Mouse (Mus musculus) heart, embryonic 11.5 days (tissue): ENCODE results near the gene Gm853. TPM values are rescaled to one million over a fixed set of nuclear protein-coding genes. Genes with fewer than 3 reads are reported as not detected.

Experiments
- ATAC-seq: fragments of 200-750 bp; cut with Nextera tagmentation; replicated peaks from 2 replicates; pipeline ENCODE4 v1.8.0; 2017; ENCODE audit warnings: moderate library complexity; ENCODE audit not compliant: insufficient number of reproducible peaks, low FRiP score, low TSS enrichment
- H3K27ac ChIP-seq: fragments of 300-500 bp; sonication (generic); 2 replicates; pipeline ENCODE4 v1.5.1; 2014; ENCODE audit warnings: mild to moderate bottlenecking, low read depth, low read length
- H3K27me3 ChIP-seq: fragments of 300-500 bp; sonication (generic); 2 replicates; pipeline ENCODE4 v1.6.1; 2014; ENCODE audit warnings: mild to moderate bottlenecking, low read length, mixed read lengths; ENCODE audit not compliant: control insufficient read depth, insufficient read depth
- H3K36me3 ChIP-seq: fragments of 300-500 bp; sonication (generic); 2 replicates; pipeline ENCODE4 v1.6.1; 2014; ENCODE audit warnings: mild to moderate bottlenecking, low read length, moderate library complexity, mixed read lengths; ENCODE audit not compliant: control insufficient read depth, insufficient read depth
- H3K4me1 ChIP-seq: fragments of 300-500 bp; sonication (generic); 2 replicates; pipeline ENCODE4 v1.6.1; 2014; ENCODE audit warnings: low read length; ENCODE audit not compliant: control insufficient read depth, insufficient read depth
- H3K4me2 ChIP-seq: fragments of 300-500 bp; sonication (generic); 2 replicates; pipeline ENCODE4 v1.6.1; 2014; ENCODE audit warnings: mild to moderate bottlenecking, moderate library complexity
- H3K4me3 ChIP-seq: fragments of 300-500 bp; sonication (generic); 2 replicates; pipeline ENCODE4 v1.5.1; 2014; ENCODE audit warnings: low read depth, low read length
- H3K9ac ChIP-seq: fragments of 300-500 bp; sonication (generic); 2 replicates; pipeline ENCODE4 v1.6.1; 2014; ENCODE audit warnings: mild to moderate bottlenecking, low read depth, low read length, moderate library complexity
- H3K9me3 ChIP-seq: fragments of 300-500 bp; sonication (generic); replicated peaks from 2 replicates; pipeline ENCODE4 v1.6.1; 2016; ENCODE audit warnings: low read length; ENCODE audit not compliant: control insufficient read depth
- WGBS: fragments of 180-500 bp; shearing (Covaris S2); extraction: QIAGEN DNeasy Blood & Tissue Kit; methylation state at CpG from one replicate; pipeline ENCODE4 v1.1.7; 2014; ENCODE audit not compliant: insufficient replicate concordance; 5-methylcytosine and 5-hydroxymethylcytosine counted together
- polyA plus RNA-seq: library from polyadenylated mRNA; unstranded; fragments of >200 nt; fragmentation: Nextera tagmentation; extraction: Ambion mirVana; gene quantifications from 2 replicates; pipeline ENCODE4 v1.2.1, GENCODE M21; 2014

The Gm853 gene
- polyA plus RNA-seq, 1 experiment from 2014 or later = not detected

DNA sequence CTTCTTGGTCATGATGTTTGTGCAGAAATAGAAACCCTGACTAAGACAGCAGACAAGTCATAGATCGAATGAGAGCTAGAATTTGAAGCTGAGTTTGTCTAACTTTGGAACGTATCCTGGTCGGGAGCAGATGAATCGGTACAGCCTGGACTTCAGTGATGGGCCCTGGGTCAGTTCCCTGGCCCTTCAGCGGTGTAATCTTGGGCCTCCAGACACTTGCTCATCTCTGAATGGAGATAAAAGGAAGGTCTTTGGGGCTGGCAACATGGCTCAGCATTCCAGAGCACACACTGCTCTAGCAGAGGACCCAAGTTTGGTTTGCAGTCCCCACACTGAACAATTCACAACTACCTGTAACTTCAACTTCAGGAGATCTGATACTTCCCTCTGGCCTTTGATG is 20.8 kb upstream of the Gm853 start:
- no peaks in the 10 kb centered on the region for H3K36me3 ChIP-seq
- no peaks in the 10 kb centered on the region for H3K4me1 ChIP-seq
- H3K27me3 ChIP-seq = no peaks in the 10 kb centered on the region; the same call in 1 of the 2 replicates
- 72% methylated on average over 5 of the region's 5 CpGs for WGBS
- peak overlapping the region; percentile 6; the same call in 1 of the 2 replicates for H3K4me2 ChIP-seq
- no peak overlapping the region for H3K9ac ChIP-seq
- H3K27ac ChIP-seq = peak overlapping the region; percentile 59
- no peak overlapping the region for H3K4me3 ChIP-seq
- no peaks in the 10 kb centered on the region for H3K9me3 ChIP-seq
- ATAC-seq = peak; percentile 76; the same call in 1 of the 2 replicates

GRCm38 (mm10) chr4:130240695-130241094 is 18.5 kb upstream of the Gm853 start:
- Histone ChIP-seq H3K36me3 (no peaks in the 10 kb centered on the region), H3K27ac (no peak overlapping the region), H3K4me2 (no peak overlapping the region), H3K9me3 (no peaks in the 10 kb centered on the region), H3K9ac (no peak overlapping the region), H3K4me3 (no peak overlapping the region), H3K4me1 (no peaks in the 10 kb centered on the region), H3K27me3 (no peaks in the 10 kb centered on the region)
- ATAC-seq = no peak
- 22% methylated on average over 5 of the region's 5 CpGs for WGBS

DNA sequence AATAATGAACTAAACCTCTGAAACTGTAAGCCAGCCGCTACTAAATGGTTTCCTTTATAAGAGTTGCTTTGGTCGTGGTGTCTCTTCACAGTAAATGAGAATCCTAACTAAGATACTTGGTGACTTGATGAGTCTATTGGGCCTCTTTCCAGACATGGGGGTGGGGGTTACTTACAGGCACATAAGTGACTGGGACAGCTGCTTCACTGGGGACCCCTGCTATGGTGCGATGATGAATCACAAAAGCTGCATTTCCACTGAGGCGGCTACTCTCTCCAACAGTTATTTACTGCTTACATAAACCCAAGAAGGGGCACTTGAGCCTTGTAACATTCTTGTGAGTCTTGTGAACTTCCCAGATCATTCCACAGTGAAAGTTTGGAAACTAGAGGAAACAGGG is 15.4 kb upstream of the Gm853 start:
- H3K4me2 ChIP-seq = no peak overlapping the region
- H3K4me1 ChIP-seq = no peaks in the 10 kb centered on the region
- WGBS = 87% methylated on average over 4 of the region's 4 CpGs
- H3K9me3 ChIP-seq = no peaks in the 10 kb centered on the region
- H3K27me3 ChIP-seq = no peaks in the 10 kb centered on the region
- no peak overlapping the region for H3K9ac ChIP-seq
- no peak for ATAC-seq
- no peaks in the 10 kb centered on the region for H3K36me3 ChIP-seq
- no peak overlapping the region for H3K27ac ChIP-seq
- H3K4me3 ChIP-seq = no peak overlapping the region

- H3K27ac ChIP-seq = no peak overlapping the region
- H3K4me3 ChIP-seq = no peak overlapping the region
- WGBS = 36% methylated on average over 8 of the region's 8 CpGs
- H3K9ac ChIP-seq = no peak overlapping the region
- no peaks in the 10 kb centered on the region for H3K36me3 ChIP-seq
- no peaks in the 10 kb centered on the region for H3K4me1 ChIP-seq
- no peaks in the 10 kb centered on the region for H3K9me3 ChIP-seq
- ATAC-seq = no peak
- no peak overlapping the region for H3K4me2 ChIP-seq
- H3K27me3 ChIP-seq = no peaks in the 10 kb centered on the region
These were observed 14.2 kb upstream of the Gm853 start for GRCm38 (mm10) chr4:130236361-130236760.

- no peak overlapping the region for H3K4me3 ChIP-seq
- H3K9ac ChIP-seq = no peak overlapping the region
- H3K9me3 ChIP-seq = no peaks in the 10 kb centered on the region
- H3K4me2 ChIP-seq = no peak overlapping the region
- H3K4me1 ChIP-seq = no peaks in the 10 kb centered on the region
- ATAC-seq = no peak
- no peak overlapping the region for H3K27ac ChIP-seq
- no peaks in the 10 kb centered on the region for H3K36me3 ChIP-seq
- no peaks in the 10 kb centered on the region for H3K27me3 ChIP-seq
These were observed 1.9 kb upstream of the Gm853 start for GRCm38 (mm10) chr4:130224071-130224470.

DNA sequence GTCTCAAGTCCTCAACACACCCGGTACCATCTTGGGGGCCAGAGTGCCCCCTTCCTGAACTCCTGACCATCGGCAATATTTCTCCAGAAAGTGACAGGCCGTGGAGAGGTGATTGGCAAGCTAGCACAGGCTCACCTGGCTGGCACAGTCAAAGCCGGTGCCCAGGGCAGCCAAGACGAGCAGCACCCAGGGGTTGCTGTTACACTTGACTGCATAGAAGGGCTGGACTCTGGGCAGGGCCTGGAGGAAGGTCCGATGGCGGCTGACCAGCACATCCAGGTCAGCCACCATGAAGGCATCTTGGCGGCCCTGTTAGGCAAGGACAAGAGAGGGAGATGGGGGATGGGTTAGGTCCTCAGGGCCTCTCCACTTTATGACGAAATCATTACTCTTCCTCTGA is 2.0 kb downstream of the Gm853 start:
- H3K4me2 ChIP-seq = no peak overlapping the region
- no peak overlapping the region for H3K27ac ChIP-seq
- no peak overlapping the region for H3K4me3 ChIP-seq
- H3K36me3 ChIP-seq = no peaks in the 10 kb centered on the region
- no peaks in the 10 kb centered on the region for H3K4me1 ChIP-seq
- H3K9me3 ChIP-seq = no peaks in the 10 kb centered on the region
- H3K27me3 ChIP-seq = no peaks in the 10 kb centered on the region
- H3K9ac ChIP-seq = no peak overlapping the region
- WGBS = 74% methylated on average over 9 of the region's 9 CpGs
- ATAC-seq = no peak

- no peak for ATAC-seq
- no peaks in the 10 kb centered on the region for H3K36me3 ChIP-seq
- H3K4me2 ChIP-seq = no peak overlapping the region
- WGBS = 88% methylated on average over 8 of the region's 8 CpGs
- no peaks in the 10 kb centered on the region for H3K27me3 ChIP-seq
- no peak overlapping the region for H3K4me3 ChIP-seq
- no peaks in the 10 kb centered on the region for H3K4me1 ChIP-seq
- H3K27ac ChIP-seq = no peak overlapping the region
- no peak overlapping the region for H3K9ac ChIP-seq
- no peaks in the 10 kb centered on the region for H3K9me3 ChIP-seq
These were observed 6.8 kb downstream of the Gm853 start for GRCm38 (mm10) chr4:130215392-130215791.

- Histone ChIP-seq H3K27me3 (no peaks in the 10 kb centered on the region), H3K9ac (no peak overlapping the region), H3K4me1 (no peaks in the 10 kb centered on the region), H3K9me3 (no peaks in the 10 kb centered on the region), H3K4me2 (peak overlapping the region; percentile 19; the same call in 1 of the 2 replicates), H3K4me3 (no peak overlapping the region), H3K36me3 (no peaks in the 10 kb centered on the region), H3K27ac (peak overlapping the region; percentile 50)
- WGBS = 56% methylated on average over 10 of the region's 10 CpGs
- no peak for ATAC-seq
These were observed 8.3 kb downstream of the Gm853 start for GRCm38 (mm10) chr4:130213857-130214256.

GRCm38 (mm10) chr4:130213197-130213596 is 9.0 kb downstream of the Gm853 start:
- no peak overlapping the region for H3K9ac ChIP-seq
- H3K36me3 ChIP-seq = no peaks in the 10 kb centered on the region
- WGBS = 75% methylated on average over 4 of the region's 4 CpGs
- no peaks in the 10 kb centered on the region for H3K9me3 ChIP-seq
- no peaks in the 10 kb centered on the region for H3K4me1 ChIP-seq
- no peak for ATAC-seq
- no peak overlapping the region for H3K4me2 ChIP-seq
- H3K27me3 ChIP-seq = no peaks in the 10 kb centered on the region
- H3K27ac ChIP-seq = peak overlapping the region; percentile 50; the same call in 1 of the 2 replicates
- H3K4me3 ChIP-seq = no peak overlapping the region
